Mouse (Mus musculus) forebrain, embryonic 10.5 days (tissue): ENCODE results near the gene Cnih1. TPM values are rescaled to one million over a fixed set of nuclear protein-coding genes. Genes with fewer than 3 reads are reported as not detected.
A peak's percentile ranks its signal among the peaks of the same experiment; 100 is the strongest.

Experiments
- DNase-seq: peaks from one replicate; pipeline ENCODE4 v3.0.0-alpha.2; 2017; ENCODE audit warnings: low spot score; ENCODE audit errors: extremely low spot score
- H3K27ac ChIP-seq: fragments of 300-500 bp; sonication (generic); 2 replicates; pipeline ENCODE4 v1.5.1; 2016; ENCODE audit warnings: mild to moderate bottlenecking
- H3K27me3 ChIP-seq: fragments of 300-500 bp; sonication (generic); 2 replicates; pipeline ENCODE4 v1.6.1; 2016; ENCODE audit warnings: mild to moderate bottlenecking; ENCODE audit not compliant: poor library complexity, severe bottlenecking
- H3K36me3 ChIP-seq: fragments of 300-500 bp; sonication (generic); replicated peaks from 2 replicates; pipeline ENCODE4 v1.6.1; 2016; ENCODE audit warnings: mild to moderate bottlenecking, moderate library complexity
- H3K4me1 ChIP-seq: fragments of 300-500 bp; sonication (generic); 2 replicates; pipeline ENCODE4 v1.6.1; 2016
- H3K4me3 ChIP-seq: fragments of 300-500 bp; sonication (generic); 2 replicates; pipeline ENCODE4 v1.5.1; 2016; ENCODE audit warnings: mild to moderate bottlenecking, moderate library complexity
- H3K9me3 ChIP-seq: fragments of 300-500 bp; sonication (generic); 2 replicates; pipeline ENCODE4 v1.6.1; 2016; ENCODE audit warnings: mild to moderate bottlenecking, moderate library complexity
- WGBS: fragments of 180-500 bp; shearing (Covaris S2); methylation state at CpG from one replicate; pipeline ENCODE4 v1.1.7; 2016; 5-methylcytosine and 5-hydroxymethylcytosine counted together
- polyA plus RNA-seq: library from polyadenylated mRNA; unstranded; fragments of >200 nt; fragmentation: Nextera tagmentation; extraction: Ambion mirVana; gene quantifications from 2 replicates; pipeline ENCODE4 v1.2.1, GENCODE M21; 2016

Gene Cnih1
- polyA plus RNA-seq, 1 experiment from 2014 or later = 204 TPM

DNA sequence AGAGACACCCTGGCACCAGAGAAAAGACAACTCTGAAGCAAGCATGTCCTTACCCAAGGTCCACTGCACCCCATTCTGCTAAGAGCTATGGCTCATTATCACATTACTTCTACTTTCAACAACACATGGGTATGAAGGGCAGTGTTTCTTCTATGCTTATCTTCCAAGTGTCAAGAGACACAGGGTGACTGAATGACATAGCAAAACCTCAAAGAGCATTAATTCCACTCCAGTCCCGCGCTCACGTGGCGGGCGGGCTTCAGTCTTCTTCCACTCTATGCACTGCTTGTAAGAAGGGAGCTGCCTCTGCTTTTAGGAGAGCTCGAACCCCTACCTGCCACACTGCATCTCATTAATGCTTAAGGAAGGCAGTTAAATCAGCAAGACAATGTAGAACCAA lies 27.4 kb upstream of the Cnih1 start:
- Histone ChIP-seq H3K4me3 (no peak overlapping the region), H3K27ac (no peak overlapping the region), H3K36me3 (peaks cover 69% of the 10 kb centered on the region), H3K4me1 (peaks cover 7% of the 10 kb centered on the region), H3K27me3 (no peaks in the 10 kb centered on the region), H3K9me3 (no peaks in the 10 kb centered on the region)
- WGBS = 82% methylated on average over 6 of the region's 6 CpGs
- no peak for DNase-seq

DNA sequence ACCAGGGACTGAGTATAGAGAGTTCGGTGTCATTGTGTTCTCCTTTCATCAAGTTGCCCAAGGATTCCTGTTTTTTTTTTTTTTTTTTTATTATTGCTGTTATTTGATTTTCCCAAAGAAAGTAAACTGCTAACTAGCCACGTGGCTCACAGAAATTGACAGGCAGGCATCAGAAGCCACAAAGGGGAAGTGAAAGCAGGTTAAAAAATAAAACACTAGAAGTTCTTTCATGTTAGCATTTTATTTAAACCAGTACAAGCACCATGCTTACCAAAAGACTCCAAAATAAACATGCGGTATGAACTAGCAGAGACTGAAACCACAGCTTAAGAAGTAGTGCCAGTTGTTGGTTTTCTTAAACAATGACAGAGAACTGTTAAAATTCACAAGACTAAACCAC lies 19.7 kb upstream of the Cnih1 start:
- Histone ChIP-seq H3K9me3 (no peaks in the 10 kb centered on the region), H3K27me3 (no peaks in the 10 kb centered on the region), H3K27ac (no peak overlapping the region), H3K4me3 (no peak overlapping the region), H3K36me3 (peaks cover 43% of the 10 kb centered on the region), H3K4me1 (no peaks in the 10 kb centered on the region)
- WGBS = 91% methylated on average over 3 of the region's 3 CpGs
- no peak for DNase-seq

DNA sequence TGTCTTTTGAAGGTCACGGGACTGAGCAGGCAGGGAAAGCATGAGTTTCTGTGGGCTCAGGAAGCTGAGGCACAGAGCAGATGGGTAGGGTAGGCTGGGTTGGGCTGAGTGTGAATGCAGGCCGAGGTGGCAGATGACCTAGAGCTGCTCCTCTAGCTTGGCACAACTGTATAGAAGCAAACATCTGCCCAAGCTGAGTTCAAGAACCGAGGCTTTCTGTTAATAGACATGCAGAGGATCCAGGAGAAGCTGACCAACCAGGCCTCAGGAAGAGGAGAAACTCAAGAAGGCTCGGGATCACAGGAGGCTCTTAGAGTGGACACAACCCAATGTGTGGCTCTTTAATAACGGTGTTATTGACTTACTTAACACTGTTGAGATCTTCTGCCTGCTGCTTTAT lies 18.0 kb upstream of the Cnih1 start:
- no peak for DNase-seq
- Histone ChIP-seq H3K4me1 (no peaks in the 10 kb centered on the region), H3K27ac (no peak overlapping the region), H3K27me3 (no peaks in the 10 kb centered on the region), H3K9me3 (no peaks in the 10 kb centered on the region), H3K4me3 (no peak overlapping the region), H3K36me3 (peaks cover 26% of the 10 kb centered on the region)
- WGBS = 87% methylated on average over 5 of the region's 5 CpGs

DNA sequence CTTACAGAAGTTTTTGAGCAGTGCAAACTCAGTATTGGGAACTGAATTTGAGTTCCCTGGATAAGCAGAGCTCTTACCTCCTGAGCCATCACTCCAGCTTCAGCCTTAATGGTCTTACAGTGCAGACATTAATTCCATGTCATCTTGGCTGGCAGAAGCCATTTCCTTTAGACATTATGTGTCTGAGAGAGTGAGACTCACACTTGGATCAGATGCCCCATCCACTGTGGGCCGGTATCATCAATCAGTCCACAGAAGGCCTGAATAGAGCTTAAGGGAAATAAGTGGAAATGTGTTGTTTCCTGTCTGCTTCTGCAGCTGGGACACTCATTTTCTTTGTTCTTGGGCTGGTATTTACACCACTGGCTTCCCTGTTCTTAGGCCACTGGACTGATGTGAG lies 15.6 kb upstream of the Cnih1 start:
- 97% methylated on average over 1 of the region's 1 CpGs for WGBS

DNA sequence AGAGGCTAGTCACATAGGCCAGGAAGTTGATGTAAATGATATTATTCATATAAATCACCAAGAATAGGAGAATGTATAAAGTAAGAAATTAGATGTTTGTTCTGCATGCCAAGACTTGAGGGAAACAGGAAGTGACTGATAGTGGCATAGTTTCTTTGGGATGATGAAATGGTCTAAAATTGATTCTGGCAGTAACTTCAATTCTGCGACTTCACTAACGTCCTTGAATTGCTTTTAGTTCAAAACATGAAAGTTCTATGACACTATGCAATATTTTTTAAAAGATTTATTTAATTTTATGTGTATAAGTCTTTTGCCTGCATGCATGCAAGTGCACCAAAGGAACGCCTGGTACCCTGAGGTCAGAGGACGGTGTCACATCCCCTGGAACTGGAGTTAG lies 15.0 kb upstream of the Cnih1 start:
- WGBS = 92% methylated on average over 4 of the region's 4 CpGs
- peaks cover 10% of the 10 kb centered on the region for H3K36me3 ChIP-seq
- no peaks in the 10 kb centered on the region for H3K9me3 ChIP-seq
- H3K4me1 ChIP-seq = no peaks in the 10 kb centered on the region
- H3K27ac ChIP-seq = no peak overlapping the region
- no peak overlapping the region for H3K4me3 ChIP-seq
- no peaks in the 10 kb centered on the region for H3K27me3 ChIP-seq
- DNase-seq = no peak

More for the DNA sequence above, 15.6 kb upstream of the Cnih1 start:
- H3K9me3 ChIP-seq = no peaks in the 10 kb centered on the region
- no peaks in the 10 kb centered on the region for H3K27me3 ChIP-seq
- H3K4me1 ChIP-seq = no peaks in the 10 kb centered on the region
- H3K27ac ChIP-seq = no peak overlapping the region
- no peak for DNase-seq
- no peak overlapping the region for H3K4me3 ChIP-seq
- H3K36me3 ChIP-seq = peaks cover 12% of the 10 kb centered on the region

DNA sequence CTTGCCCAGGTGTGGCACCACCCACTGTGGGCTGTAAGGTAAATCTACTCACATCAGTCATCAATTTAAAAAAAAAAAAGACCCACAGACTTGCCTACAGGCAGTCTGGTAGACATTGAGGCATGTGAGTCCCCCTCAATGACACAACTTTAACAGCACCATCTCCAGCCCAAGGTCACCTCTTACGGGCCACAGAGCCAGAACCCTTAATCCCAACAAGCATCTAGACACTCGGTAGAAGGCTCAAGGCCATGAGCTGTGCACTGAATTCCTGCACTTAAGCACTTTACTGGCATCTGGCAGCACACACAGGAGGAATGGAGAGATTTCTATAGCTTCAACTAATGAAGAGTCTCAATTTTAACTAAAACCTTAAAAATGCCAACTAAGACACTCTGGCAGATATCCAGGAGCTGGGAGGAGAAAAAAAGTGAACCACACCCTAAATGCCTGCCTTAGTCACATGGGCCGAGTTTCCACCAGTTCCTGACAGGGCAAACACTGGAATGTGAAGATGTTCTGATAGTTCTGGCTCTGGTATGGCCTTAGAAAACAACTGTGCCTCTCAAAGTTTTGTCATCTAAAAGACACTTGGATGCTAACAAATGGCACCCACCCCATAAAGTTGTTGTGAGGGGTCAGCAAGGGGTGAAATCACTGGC lies 12.6 kb upstream of the Cnih1 start:
- H3K9me3 ChIP-seq = no peaks in the 10 kb centered on the region
- H3K27me3 ChIP-seq = no peaks in the 10 kb centered on the region
- 94% methylated on average over 3 of the region's 3 CpGs for WGBS
- H3K36me3 ChIP-seq = peaks cover 10% of the 10 kb centered on the region
- DNase-seq = no peak
- no peaks in the 10 kb centered on the region for H3K4me1 ChIP-seq
- H3K4me3 ChIP-seq = no peak overlapping the region
- H3K27ac ChIP-seq = no peak overlapping the region

DNA sequence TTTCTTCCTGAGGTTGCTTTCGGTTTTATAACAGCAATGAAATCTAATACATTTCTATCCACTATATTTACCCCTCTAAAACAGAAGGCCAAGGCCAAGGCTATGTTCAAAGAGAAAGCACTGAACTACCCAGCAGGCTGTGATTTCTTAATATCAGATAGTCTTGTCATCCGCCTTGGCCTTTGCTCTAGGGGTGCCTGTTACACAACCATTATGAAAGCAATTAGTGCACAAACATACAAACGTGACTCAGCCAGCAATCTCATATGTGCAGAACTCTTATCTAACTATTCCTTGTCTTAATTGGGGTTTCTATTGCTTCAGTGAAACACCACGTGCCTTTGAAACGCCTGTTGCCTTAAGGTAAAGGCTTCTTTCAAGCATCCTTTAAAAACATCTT lies 5.9 kb upstream of the Cnih1 start:
- 93% methylated on average over 5 of the region's 5 CpGs for WGBS
- Histone ChIP-seq H3K4me1 (0 out of 2 replicates have a peak, but pooled peaks cover 3% of the 10 kb centered on the region), H3K27me3 (no peaks in the 10 kb centered on the region), H3K4me3 (no peak overlapping the region), H3K36me3 (peaks cover 2% of the 10 kb centered on the region), H3K27ac (no peak overlapping the region), H3K9me3 (no peaks in the 10 kb centered on the region)
- DNase-seq = no peak

DNA sequence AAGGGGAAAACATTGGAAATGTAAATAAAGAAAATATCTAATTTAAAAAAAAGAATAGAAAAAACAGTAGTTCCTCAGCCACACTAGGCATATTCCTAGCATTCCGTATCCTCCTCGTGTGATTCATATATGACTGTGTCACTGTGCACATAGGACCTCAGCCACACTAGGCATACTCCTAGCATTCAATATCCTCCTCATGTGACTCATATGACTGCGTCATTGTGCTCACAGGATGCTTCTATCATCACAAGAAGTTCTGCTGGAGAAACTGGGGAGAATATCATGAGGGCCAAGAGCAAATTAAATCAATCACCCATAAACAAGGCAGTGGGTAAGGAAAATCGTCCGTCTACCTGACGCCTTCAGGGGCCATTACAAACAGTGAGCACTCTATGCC lies 2.5 kb upstream of the Cnih1 start:
- H3K36me3 ChIP-seq = no peaks in the 10 kb centered on the region; the same call in 1 of the 2 replicates
- DNase-seq = no peak
- H3K27me3 ChIP-seq = no peaks in the 10 kb centered on the region
- H3K9me3 ChIP-seq = no peaks in the 10 kb centered on the region
- H3K27ac ChIP-seq = no peak overlapping the region
- H3K4me1 ChIP-seq = peaks cover 25% of the 10 kb centered on the region
- 93% methylated on average over 6 of the region's 6 CpGs for WGBS
- no peak overlapping the region for H3K4me3 ChIP-seq

DNA sequence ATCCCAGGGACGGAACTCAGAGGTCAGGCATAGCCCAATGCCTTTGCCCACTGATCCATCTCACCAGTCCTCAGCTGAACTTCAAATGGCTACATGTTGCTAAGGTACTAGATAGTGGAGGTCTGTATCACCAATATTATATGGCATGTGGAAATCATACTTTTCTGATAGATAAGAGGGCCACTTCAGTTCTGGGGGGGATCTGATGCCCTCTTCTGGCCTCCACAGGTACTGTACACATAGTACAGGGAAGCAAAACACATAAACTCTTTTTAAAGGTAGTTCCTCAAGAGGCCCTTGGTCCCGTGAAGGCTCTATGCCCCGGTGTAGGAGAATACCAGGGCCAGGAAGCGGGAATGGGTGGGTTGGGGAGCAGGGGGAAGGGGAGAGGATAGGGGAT lies 2.1 kb upstream of the Cnih1 start:
- H3K27ac ChIP-seq = no peak overlapping the region

DNA sequence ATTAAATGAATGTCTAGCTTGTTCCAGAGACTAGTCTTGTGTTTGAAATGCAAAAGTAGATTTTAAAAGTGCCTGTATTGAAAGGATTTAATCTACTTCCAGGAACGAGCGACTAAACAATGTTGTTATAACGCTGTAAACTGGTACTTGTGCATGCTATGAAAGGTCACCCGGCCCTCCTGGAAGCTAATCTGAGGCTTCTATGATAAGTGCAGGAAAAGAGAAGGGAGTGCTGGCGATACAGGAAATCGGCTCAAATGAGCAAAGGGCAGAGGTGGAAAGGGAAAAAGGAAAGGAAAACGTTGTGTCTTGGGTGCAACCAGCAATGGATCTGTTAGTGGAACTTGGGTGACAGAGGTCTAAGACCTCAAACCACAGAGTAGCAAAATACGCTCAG lies 292 bp upstream of the Cnih1 start:
- peak overlapping the region; percentile 93 for H3K4me3 ChIP-seq
- DNase-seq = no peak
- peaks cover 19% of the 10 kb centered on the region for H3K36me3 ChIP-seq
- 34% methylated on average over 8 of the region's 8 CpGs for WGBS
- peak overlapping the region; percentile 100 for H3K27ac ChIP-seq
- H3K27me3 ChIP-seq = no peaks in the 10 kb centered on the region
- peaks cover 25% of the 10 kb centered on the region for H3K4me1 ChIP-seq
- H3K9me3 ChIP-seq = no peaks in the 10 kb centered on the region

More for the DNA sequence above, 2.1 kb upstream of the Cnih1 start:
- no peak for DNase-seq
- H3K27me3 ChIP-seq = no peaks in the 10 kb centered on the region
- no peak overlapping the region for H3K4me3 ChIP-seq
- H3K9me3 ChIP-seq = no peaks in the 10 kb centered on the region
- peaks cover 25% of the 10 kb centered on the region for H3K4me1 ChIP-seq
- peaks cover 1% of the 10 kb centered on the region for H3K36me3 ChIP-seq
- 77% methylated on average over 4 of the region's 4 CpGs for WGBS

DNA sequence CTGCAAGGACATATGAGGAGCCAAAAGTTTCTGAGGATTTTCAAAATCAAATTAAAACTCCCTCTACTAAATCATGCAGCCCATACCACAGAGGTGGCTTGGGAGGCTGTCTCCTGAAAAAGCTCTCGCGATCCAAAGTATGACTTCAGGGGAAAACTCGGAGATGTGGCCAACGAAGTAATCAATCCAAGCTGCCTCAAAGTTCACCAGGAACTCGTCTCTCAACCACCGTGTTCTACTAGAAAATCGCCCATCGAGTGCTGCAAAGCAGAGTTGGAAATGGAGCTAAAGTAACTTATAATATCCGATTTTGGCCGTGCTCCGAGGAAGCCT lies 791 bp downstream of the Cnih1 start:
- Histone ChIP-seq H3K27ac (peak overlapping the region; percentile 100), H3K27me3 (no peaks in the 10 kb centered on the region), H3K4me3 (peak overlapping the region; percentile 93), H3K36me3 (peaks cover 30% of the 10 kb centered on the region), H3K9me3 (no peaks in the 10 kb centered on the region), H3K4me1 (peaks cover 25% of the 10 kb centered on the region)
- under 1% methylated on average over 11 of the region's 11 CpGs for WGBS
- DNase-seq = no peak

DNA sequence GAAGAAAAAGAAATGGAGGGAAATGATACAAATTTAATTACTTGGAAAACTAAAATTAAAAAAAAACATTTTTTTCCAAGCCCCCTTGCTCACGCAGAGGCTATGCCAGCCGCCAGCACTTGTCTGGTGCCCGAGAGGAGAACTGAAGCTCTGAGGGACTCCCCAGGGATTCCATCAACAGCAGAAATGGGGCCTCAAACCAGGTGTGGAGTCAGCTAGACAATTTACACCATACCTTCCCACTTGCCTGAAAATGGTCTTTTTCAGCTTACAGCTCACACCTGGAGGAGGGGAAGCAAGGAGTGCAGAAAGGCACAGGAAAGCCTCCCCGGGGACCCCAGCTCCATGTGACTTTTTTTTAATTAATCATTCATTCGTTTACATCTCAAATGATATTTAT lies 3.0 kb downstream of the Cnih1 start:
- 94% methylated on average over 5 of the region's 5 CpGs for WGBS
- no peak for DNase-seq
- no peak overlapping the region for H3K27ac ChIP-seq
- H3K4me1 ChIP-seq = peaks cover 25% of the 10 kb centered on the region
- H3K9me3 ChIP-seq = no peaks in the 10 kb centered on the region; the same call in 1 of the 2 replicates
- no peak overlapping the region for H3K4me3 ChIP-seq
- peaks cover 52% of the 10 kb centered on the region for H3K36me3 ChIP-seq
- H3K27me3 ChIP-seq = no peaks in the 10 kb centered on the region

DNA sequence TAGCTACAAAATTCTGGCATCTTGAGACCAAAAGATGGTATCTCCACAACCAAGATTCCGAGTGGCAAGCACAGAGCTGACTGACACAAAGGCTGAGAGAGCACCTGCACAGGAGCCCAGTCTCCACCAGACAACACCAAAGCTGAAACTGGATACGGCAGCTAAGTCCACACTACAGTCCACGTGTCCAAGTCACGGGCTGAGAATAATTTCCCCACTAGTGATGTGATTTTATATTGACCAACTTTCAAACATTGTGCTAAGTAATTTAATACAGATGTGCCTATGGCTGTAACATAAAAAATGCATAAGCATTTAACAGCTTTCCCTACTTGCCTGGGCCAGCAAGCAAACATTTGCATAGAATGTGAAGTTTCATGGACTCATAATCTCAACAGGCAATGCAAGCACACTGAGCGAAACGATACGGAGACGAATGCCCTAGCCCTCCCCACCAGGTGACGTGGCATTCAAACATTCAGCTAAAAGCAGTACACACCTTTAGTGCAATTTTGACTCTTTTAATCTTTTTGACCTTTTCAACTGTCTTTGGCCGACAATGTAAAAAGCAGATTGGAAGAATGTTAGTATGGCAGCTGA lies 4.8 kb downstream of the Cnih1 start:
- Histone ChIP-seq H3K4me3 (no peak overlapping the region), H3K36me3 (peaks cover 70% of the 10 kb centered on the region), H3K9me3 (peaks cover 14% of the 10 kb centered on the region), H3K27ac (no peak overlapping the region), H3K27me3 (no peaks in the 10 kb centered on the region), H3K4me1 (peaks cover 16% of the 10 kb centered on the region)
- DNase-seq = no peak
- 94% methylated on average over 10 of the region's 10 CpGs for WGBS
